Comparison of ENCODE assay signal across 8 mouse cellular contexts in the genomic region with DNA sequence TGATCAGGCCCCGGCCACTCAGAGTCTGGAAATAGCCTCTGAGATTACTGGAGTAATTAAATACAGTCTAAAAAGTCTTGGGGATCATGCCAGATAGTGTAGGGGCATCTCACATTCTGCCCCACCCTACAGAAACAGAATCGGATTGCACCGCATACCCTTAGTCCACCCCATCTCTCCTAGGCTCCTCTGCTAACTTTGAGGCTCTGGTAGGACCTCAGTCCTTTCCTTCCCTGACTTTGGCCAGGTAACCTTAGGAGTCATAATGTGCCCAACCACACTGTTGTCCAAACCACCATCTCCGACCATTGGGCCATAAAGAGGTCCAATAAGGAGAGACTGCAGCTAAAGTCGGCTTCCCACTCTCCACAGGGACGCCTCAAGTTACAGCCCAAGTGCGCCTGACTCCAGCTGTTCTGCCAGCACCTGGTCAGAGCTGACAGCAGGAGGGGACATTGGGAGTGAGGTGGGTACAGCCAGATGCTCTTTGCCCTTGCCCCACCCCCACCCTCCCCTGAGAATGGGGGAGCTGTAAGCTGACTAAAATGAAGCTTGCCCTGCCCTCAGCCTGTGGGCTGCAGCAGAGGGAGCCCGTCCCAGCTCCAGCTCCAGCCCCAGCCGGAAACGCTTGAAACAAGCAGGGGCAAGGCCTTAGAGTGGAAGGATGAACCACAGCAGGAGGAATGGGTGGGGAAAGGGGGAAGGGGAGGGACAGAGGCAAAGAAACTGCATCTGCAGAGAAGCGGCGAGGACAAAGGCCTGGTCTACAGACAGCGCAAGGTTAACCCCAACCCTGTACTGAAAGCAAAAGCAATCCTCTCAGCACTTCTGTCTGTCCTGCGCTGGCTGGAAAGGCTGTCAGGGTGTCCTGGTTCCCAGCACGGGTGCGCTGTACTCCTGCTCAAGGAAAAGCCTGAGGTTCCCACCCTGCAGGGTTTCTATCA. TPM values are rescaled to one million over a fixed set of nuclear protein-coding genes. Genes with fewer than 3 reads are reported as not detected.
DNase-seq lines count a peak whose midpoint lies in the region; ATAC-seq lines count a peak whose summit lies in the region.

No protein-coding gene starts in this region.

- ATAC-seq in granulocyte monocyte progenitor cell, adult 5-6 weeks (replicated peaks; ENCODE audit: poor library complexity, severe bottlenecking), result peak; percentile 21

- DNase-seq in thymus, postnatal 0 days (ENCODE audit: low spot score), result peak; percentile 28
- DNase-seq in thymus, postnatal 25 days, result no peak
- peak; percentile 74 for DNase-seq in kidney, postnatal 10 days
- DNase-seq in mesoderm, embryonic 11.5 days (ENCODE audit: low read depth, low spot score), result peak; percentile 35
- DNase-seq in layer of hippocampus, adult 18-20 months (ENCODE audit: low spot score in 2 of 2), result no peak
- no peak for DNase-seq in layer of hippocampus, adult 9-11 months
- DNase-seq in T-cell, adult 2 months (ENCODE audit: low spot score), result no peak

RNA-seq across cellular contexts. Expression of a gene that starts 10.0 kb away (rescaled TPM):
- polyA plus RNA-seq in thymus, postnatal 0 days (2015; fragmentation: Nextera tagmentation; extraction: Ambion mirVana), result 21.9 and 22.5 TPM in 2 replicates
- 186 and 231 TPM in 2 replicates for total RNA-seq in granulocyte monocyte progenitor cell, adult 5-6 weeks (2014; fragmentation: Nextera tagmentation)
- 191 and 207 TPM in 2 replicates for total RNA-seq in granulocyte monocyte progenitor cell, adult 5-6 weeks (2017)
- total RNA-seq in layer of hippocampus, adult 18-20 months (2021), result 1 to 10 TPM; 1.8 to 2.2 TPM

RNA-seq across cellular contexts. Expression of a gene that starts 16.2 kb away (rescaled TPM):
- polyA plus RNA-seq in thymus, postnatal 0 days (2015; fragmentation: Nextera tagmentation; extraction: Ambion mirVana), result 12.9 and 20.3 TPM in 2 replicates
- total RNA-seq in granulocyte monocyte progenitor cell, adult 5-6 weeks (2014; fragmentation: Nextera tagmentation), result 0.24 and 18.2 TPM in 2 replicates
- 0.09 and 0.36 TPM in 2 replicates for total RNA-seq in granulocyte monocyte progenitor cell, adult 5-6 weeks (2017)
- 1 to 10 TPM; 3.0 to 6.3 TPM for total RNA-seq in layer of hippocampus, adult 18-20 months (2021)

RNA-seq across cellular contexts. Expression of a gene that starts 47.9 kb away (rescaled TPM):
- 0.01 and 0.27 TPM in 2 replicates for polyA plus RNA-seq in thymus, postnatal 0 days (2015; fragmentation: Nextera tagmentation; extraction: Ambion mirVana)
- total RNA-seq in granulocyte monocyte progenitor cell, adult 5-6 weeks (2014; fragmentation: Nextera tagmentation), result 0.39 TPM in 1 of 2 replicates, not detected in the other
- 0.05 and 0.17 TPM in 2 replicates for total RNA-seq in granulocyte monocyte progenitor cell, adult 5-6 weeks (2017)
- 100 to 1,000 TPM; 105 to 112 TPM for total RNA-seq in layer of hippocampus, adult 18-20 months (2021)

RNA-seq across cellular contexts. Expression of a gene that starts 58.5 kb away (rescaled TPM):
- polyA plus RNA-seq in thymus, postnatal 0 days (2015; fragmentation: Nextera tagmentation; extraction: Ambion mirVana), result 5.7 and 6.2 TPM in 2 replicates
- 12.0 and 32.9 TPM in 2 replicates for total RNA-seq in granulocyte monocyte progenitor cell, adult 5-6 weeks (2014; fragmentation: Nextera tagmentation)
- 6.0 and 11.3 TPM in 2 replicates for total RNA-seq in granulocyte monocyte progenitor cell, adult 5-6 weeks (2017)
- total RNA-seq in layer of hippocampus, adult 18-20 months (2021), result 10 to 100 TPM; 14.5 to 14.9 TPM

Comparison
In these comparisons a context has a peak if more than half of its experiments do, and no peak if none do; other contexts are left out.
1. DNase-seq: peak in thymus, postnatal 0 days (single experiment), kidney, postnatal 10 days (single experiment) and mesoderm, embryonic 11.5 days (single experiment); none in thymus, postnatal 25 days (single experiment), layer of hippocampus, adult 18-20 months (0 of 2), layer of hippocampus, adult 9-11 months (single experiment) and T-cell, adult 2 months (single experiment).
2. RNA of a gene that starts 10.0 kb away (total RNA-seq): 186 to 231 TPM in granulocyte monocyte progenitor cell, adult 5-6 weeks; 1.8 to 2.2 TPM in layer of hippocampus, adult 18-20 months; every median in the first group is over 10 times any median in the second.
3. RNA of a gene that starts 47.9 kb away (total RNA-seq): 105 to 112 TPM in layer of hippocampus, adult 18-20 months; 0.05 to 0.39 TPM in granulocyte monocyte progenitor cell, adult 5-6 weeks; every median in the first group is over 10 times any median in the second.